Mouse (Mus musculus) urinary bladder, postnatal 0 days (tissue): ENCODE results near the gene Cplx1. TPM values are rescaled to one million over a fixed set of nuclear protein-coding genes. Genes with fewer than 3 reads are reported as not detected.

Experiments used
- polyA plus RNA-seq: library from polyadenylated mRNA; unstranded; fragments of >200 nt; fragmentation: Nextera tagmentation; extraction: Ambion mirVana; gene quantifications from 2 replicates; pipeline ENCODE4 v1.2.1, GENCODE M21; 2015

Gene Cplx1
- 0.34 and 0.49 TPM in 2 replicates for polyA plus RNA-seq

DNA sequence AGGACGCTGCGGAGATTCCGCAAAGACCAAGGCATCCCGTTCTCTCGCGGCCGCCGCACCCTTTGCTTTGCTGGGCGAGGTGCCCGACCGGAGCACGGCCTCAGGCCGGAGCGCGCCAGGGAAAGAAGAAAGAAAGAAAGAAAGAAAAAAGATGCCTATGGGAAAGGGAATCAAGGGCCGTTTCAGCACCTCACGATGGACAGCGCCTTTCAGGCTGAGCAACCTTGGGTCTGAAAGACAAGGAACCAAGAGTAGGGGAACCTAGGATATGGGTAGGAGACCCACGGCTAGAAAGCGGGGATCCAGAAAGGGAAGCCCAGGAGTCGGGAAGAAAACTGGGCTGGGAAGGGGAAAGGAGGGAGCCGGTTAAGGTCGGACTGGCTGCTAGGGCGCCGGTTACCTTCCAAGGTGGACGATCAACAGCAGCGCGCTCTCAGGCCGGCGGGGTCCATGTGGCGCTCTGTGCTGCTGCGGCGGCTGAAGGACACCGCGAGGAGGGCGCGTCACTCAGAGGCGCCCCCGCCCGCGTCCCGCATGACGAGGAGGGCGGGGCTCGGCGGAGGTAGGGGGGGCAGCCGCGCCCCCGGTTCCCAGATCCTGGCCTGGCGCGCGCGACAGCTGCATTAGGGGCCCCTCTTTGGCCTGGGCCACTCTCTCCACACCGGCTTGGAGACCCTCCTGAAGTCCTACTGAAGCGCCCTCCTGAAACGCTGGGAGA, at the start of gene Cplx1:
Gene Cplx1 (minus strand): TSS at position 536 of the 718 bp plus-strand sequence.

Other genes with a start within 250 kb of the Cplx1 start
- gene Pigg, start 237.4 kb downstream of the Cplx1 start, polyA plus RNA-seq = 4.5 and 5.8 TPM in 2 replicates
- gene Gm42517, start 182.1 kb downstream of the Cplx1 start, polyA plus RNA-seq = 0.11 and 0.13 TPM in 2 replicates
- 0.17 and 0.24 TPM in 2 replicates for gene Pde6b, start 161.6 kb downstream of the Cplx1 start, polyA plus RNA-seq
- 470 and 564 TPM in 2 replicates for gene Atp5k, start 115.6 kb downstream of the Cplx1 start, polyA plus RNA-seq
- 1.1 and 1.3 TPM in 2 replicates for gene Mfsd7a, start 101.1 kb downstream of the Cplx1 start, polyA plus RNA-seq
- gene Pcgf3, start 88.8 kb downstream of the Cplx1 start, polyA plus RNA-seq = 12.0 and 13.9 TPM in 2 replicates
- 32.7 and 34.8 TPM in 2 replicates for gene Gak, start 79.7 kb upstream of the Cplx1 start, polyA plus RNA-seq
- 25.8 and 27.1 TPM in 2 replicates for gene Tmem175, start 79.7 kb upstream of the Cplx1 start, polyA plus RNA-seq
- gene Idua, start 110.3 kb upstream of the Cplx1 start, polyA plus RNA-seq = 9.7 and 11.2 TPM in 2 replicates
- 4.4 and 4.5 TPM in 2 replicates for gene Dgkq, start 119.6 kb upstream of the Cplx1 start, polyA plus RNA-seq
- gene Slc26a1, start 125.5 kb upstream of the Cplx1 start, polyA plus RNA-seq = 0.18 and 0.19 TPM in 2 replicates
- 31.3 and 32.3 TPM in 2 replicates for gene Fgfrl1, start 142.4 kb upstream of the Cplx1 start, polyA plus RNA-seq
- gene Rnf212, start 225.0 kb upstream of the Cplx1 start, polyA plus RNA-seq = 17.9 and 19.0 TPM in 2 replicates
- gene Tmed11, start 245.3 kb upstream of the Cplx1 start, polyA plus RNA-seq = not detected in 2 replicates